Mouse (Mus musculus) megakaryocyte, embryonic 14.5 days (primary cell): ENCODE results near the gene Elfn1. TPM values are rescaled to one million over a fixed set of nuclear protein-coding genes. Genes with fewer than 3 reads are reported as not detected.
"Not testable (repeated sequence)": the region's sequence is repeated elsewhere in the genome, so short reads cannot be mapped to it uniquely, and the experiment has no call there.

ENCODE experiments used
- H3K27me3 ChIP-seq: replicated peaks from 2 replicates; pipeline ENCODE3; 2012; ENCODE audit warnings: inconsistent platforms
- H3K36me3 ChIP-seq: replicated peaks from 2 replicates; pipeline ENCODE3; 2012; ENCODE audit warnings: low read length, inconsistent platforms, mixed read lengths
- H3K4me1 ChIP-seq: 2 replicates; pipeline ENCODE4 v1.6.1; 2012; ENCODE audit warnings: inconsistent platforms
- H3K4me3 ChIP-seq: replicated peaks from 2 replicates; pipeline ENCODE3; 2012; ENCODE audit warnings: moderate library complexity, mild to moderate bottlenecking, inconsistent platforms
- H3K9me3 ChIP-seq: 2 replicates; pipeline ENCODE4 v1.6.1; 2012; ENCODE audit warnings: inconsistent platforms
- FLI1 ChIP-seq: IDR thresholded peaks from 2 replicates; pipeline ENCODE4 v1.6.1; 2012; ENCODE audit warnings: low read length, inconsistent platforms, mixed read lengths
- GATA1 ChIP-seq: IDR thresholded peaks from 3 replicates; pipeline ENCODE4 v1.6.1; 2012; ENCODE audit warnings: mixed read lengths, low read length, inconsistent platforms, borderline replicate concordance
- polyA plus RNA-seq: library from polyadenylated mRNA; stranded (reverse); fragments of >175 nt; gene quantifications from 2 replicates; pipeline ENCODE4 v1.2.3, GENCODE M21; 2012; ENCODE audit warnings: low replicate concordance; ENCODE audit not compliant: insufficient read depth

The Elfn1 gene
- polyA plus RNA-seq, 1 experiment: 0.11 TPM

DNA sequence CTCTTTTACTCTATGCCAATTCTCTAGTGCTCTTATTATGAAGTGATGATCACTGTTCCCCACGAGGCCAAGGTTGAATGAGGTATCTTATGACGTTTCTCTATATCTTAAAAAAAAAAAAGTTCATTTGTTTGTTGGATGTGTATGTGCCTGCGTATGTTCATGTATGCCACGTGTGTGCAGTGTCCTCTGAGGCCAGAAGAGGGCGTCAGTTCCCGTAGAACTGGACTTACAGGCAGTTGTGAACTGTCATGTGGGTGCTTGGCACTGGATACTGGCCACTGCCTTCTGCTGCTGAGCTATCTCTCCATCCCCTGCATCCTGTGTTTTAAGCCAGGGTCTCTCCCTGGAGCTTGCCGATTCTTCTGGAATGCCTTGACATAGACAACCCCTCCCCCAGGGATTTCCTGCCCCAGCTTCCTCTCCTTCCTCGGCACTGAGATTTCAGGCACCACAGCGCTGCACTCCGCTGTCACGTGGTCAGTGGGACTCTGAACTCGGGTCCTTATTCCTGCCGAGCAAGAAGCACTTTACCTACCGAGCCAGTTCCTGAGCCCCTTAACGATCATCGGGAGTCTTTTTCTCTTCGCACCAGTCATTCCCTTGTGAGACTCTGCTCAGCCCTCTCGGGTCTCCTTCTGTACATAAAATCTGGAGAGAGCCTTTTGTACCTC, 77.5 kb downstream of the Elfn1 start:
- Histone ChIP-seq H3K4me1 (no peaks in the 10 kb centered on the region), H3K9me3 (peaks cover 16% of the 10 kb centered on the region), H3K4me3 (peak overlapping the region; percentile 50), H3K27me3 (peaks cover 40% of the 10 kb centered on the region), H3K36me3 (no peaks in the 10 kb centered on the region)
- TF ChIP-seq FLI1: no peak
- TF ChIP-seq GATA1: no peak

DNA sequence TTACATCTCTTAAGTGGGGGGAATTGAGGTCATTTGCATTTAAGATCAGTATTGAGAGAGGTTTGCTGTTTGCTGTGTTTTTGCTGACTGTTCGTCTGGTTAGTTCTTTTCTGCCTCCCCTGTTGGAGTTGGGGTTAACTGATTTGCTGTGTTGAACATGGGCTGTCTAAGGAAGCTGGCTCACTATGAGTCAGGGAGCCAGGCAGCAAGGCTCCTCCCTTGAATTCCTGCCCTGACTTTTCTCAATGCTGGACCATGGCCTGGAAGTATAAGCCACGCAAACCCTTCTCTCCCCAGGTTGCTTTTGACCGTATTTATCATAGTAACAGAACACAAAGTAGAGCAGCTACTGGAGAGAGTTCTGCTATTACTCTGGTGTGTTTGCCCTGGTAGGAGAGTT, 83.8 kb downstream of the Elfn1 start:
- Histone ChIP-seq H3K9me3 (peaks cover 17% of the 10 kb centered on the region), H3K4me1 (peaks cover 5% of the 10 kb centered on the region; the same call in 1 of the 2 replicates), H3K4me3 (no peak overlapping the region), H3K27me3 (peaks cover 25% of the 10 kb centered on the region), H3K36me3 (no peaks in the 10 kb centered on the region)
- no peak for TF ChIP-seq FLI1
- no peak for TF ChIP-seq GATA1

DNA sequence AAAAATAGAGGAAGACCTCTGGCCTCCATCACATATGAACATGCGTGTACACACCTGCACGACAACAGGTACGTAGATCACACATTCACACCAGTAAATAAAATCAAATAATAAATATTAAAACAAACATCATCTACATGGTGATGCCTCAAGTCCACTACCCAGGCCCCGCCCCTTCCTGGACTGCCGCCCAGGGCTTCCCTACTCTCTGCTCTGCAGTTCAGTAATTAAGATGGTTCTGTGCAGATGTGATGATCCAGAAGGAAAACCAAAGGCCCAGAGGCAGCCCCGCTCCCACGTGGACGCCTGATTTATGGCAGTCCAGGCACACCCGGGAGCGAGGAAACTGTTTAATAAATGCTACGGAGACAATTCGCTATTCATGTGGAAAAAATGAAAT, 90.6 kb downstream of the Elfn1 start:
- H3K4me3 ChIP-seq, H3K9me3 ChIP-seq, H3K36me3 ChIP-seq, H3K4me1 ChIP-seq: not testable (repeated sequence)
- H3K27me3 ChIP-seq: peaks cover 15% of the 10 kb centered on the region

DNA sequence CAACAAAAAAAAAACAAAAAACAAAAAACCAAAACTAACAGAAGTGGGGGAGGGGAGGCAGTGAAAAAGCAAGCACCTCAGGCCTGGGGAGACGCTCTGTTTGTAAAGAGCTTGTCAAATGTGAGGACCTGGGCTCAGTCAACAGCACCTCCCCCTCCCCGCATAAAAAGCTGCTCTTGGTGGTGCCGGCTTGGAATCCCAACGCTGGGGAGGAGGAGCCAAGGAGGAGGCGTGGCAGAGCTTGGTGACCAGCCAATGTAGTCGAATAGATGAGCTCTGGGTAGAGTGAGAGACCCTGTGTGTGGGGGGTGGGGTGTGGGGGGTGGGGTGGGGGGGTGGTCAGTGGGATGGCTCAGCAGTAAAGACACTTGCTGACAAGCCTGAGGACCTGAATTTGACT, 91.2 kb downstream of the Elfn1 start:
- Histone ChIP-seq H3K36me3 (no peaks in the 10 kb centered on the region), H3K27me3 (peaks cover 9% of the 10 kb centered on the region), H3K4me3 (no peak overlapping the region), H3K4me1 (no peaks in the 10 kb centered on the region), H3K9me3 (no peaks in the 10 kb centered on the region; the same call in 1 of the 2 replicates)
- TF ChIP-seq GATA1 (no peak), FLI1 (no peak)

DNA sequence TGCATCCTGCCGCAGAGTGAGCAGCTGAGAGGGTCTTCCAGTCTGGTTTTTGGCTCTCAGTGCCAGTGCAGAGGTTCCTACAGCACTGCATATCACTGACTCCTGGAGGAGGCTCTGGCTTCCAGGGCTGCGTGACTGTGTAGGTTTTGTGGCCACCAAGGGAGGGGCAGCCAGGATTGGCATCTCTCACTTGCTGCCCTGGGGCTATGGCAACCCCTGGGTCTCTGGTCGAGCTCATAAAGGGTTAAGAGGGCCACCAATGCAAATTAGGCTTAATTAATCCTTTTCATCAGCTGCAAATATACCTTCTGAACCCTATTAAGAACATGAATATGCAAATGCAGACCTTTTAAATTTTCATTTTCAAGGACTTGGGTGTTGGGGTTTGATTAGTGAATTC, 94.8 kb downstream of the Elfn1 start:
- H3K4me3 ChIP-seq: no peak overlapping the region
- no peak for TF ChIP-seq GATA1
- no peak for TF ChIP-seq FLI1
- peaks cover 1% of the 10 kb centered on the region for H3K36me3 ChIP-seq
- H3K27me3 ChIP-seq: peaks cover 2% of the 10 kb centered on the region
- H3K9me3 ChIP-seq: no peaks in the 10 kb centered on the region
- no peaks in the 10 kb centered on the region for H3K4me1 ChIP-seq

DNA sequence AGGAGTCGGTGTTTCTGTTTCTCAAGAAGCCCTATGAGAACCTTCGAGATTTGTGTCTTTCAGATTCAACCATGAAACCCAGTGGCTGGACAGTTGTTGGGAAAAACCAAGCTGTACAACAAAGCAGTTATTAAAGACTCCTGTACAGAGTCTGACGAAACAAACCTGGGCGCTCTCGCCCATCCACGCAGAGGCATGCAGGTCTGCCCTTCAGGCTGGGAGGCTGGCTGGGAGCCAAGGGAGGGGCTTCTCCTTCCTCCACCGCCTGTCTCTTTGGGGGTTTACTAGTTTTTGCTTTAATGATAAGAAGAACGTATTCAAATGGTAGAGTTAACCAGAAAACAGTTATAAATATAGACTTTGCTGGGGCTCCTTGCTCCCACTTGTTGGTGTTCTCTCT, 99.1 kb downstream of the Elfn1 start:
- H3K4me1 ChIP-seq: no peaks in the 10 kb centered on the region; the same call in 1 of the 2 replicates
- no peak for TF ChIP-seq FLI1
- no peak for TF ChIP-seq GATA1
- peaks cover 17% of the 10 kb centered on the region for H3K36me3 ChIP-seq
- H3K27me3 ChIP-seq: peaks cover 2% of the 10 kb centered on the region
- H3K4me3 ChIP-seq: no peak overlapping the region
- no peaks in the 10 kb centered on the region for H3K9me3 ChIP-seq

DNA sequence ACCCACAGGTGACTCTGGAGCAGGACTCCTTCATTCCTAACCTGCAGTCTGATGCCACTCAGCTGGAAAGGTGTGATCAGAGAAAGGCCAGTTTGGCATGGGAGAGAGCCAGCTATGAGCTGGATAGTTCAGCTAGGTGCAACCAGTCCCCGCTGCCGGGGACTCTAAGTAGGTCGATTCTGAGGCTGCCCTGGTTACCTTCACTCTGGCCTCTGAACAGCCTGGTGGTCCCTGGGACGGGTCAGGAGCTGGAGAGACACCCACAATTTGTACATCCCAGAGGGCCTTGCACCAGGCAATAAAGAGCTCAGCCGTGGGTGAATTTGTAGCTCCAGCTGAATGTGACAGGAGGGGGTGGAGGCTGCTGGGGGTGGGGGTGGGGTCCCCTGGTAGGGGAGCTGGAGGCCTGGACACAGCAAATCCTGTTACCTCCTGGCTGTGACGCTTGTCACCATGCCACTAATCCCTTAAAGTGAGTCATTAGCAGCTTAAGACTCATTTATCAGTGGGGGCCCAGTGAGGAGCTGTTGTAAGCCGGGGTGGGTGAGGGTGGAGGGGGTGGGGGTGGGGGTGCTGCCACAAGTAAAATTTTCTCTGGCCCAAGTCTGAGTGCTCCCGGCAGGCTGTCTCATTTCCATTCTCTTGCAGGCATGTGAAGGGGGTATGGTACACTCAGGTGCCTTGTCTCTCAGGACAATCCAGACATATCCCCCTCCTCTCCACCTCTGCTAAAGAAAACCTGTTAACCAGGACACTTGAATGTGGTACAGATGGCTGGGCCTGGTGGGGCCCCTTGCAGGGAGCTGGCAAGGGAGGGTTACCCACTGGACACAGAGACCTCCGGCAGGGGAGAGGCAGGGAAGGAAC, 100.1 kb downstream of the Elfn1 start:
- peaks cover under 1% of the 10 kb centered on the region; the same call in 1 of the 2 replicates for H3K4me1 ChIP-seq
- H3K4me3 ChIP-seq: no peak overlapping the region
- H3K9me3 ChIP-seq: no peaks in the 10 kb centered on the region
- no peak for TF ChIP-seq GATA1
- TF ChIP-seq FLI1: no peak
- peaks cover 3% of the 10 kb centered on the region for H3K27me3 ChIP-seq
- peaks cover 17% of the 10 kb centered on the region for H3K36me3 ChIP-seq

DNA sequence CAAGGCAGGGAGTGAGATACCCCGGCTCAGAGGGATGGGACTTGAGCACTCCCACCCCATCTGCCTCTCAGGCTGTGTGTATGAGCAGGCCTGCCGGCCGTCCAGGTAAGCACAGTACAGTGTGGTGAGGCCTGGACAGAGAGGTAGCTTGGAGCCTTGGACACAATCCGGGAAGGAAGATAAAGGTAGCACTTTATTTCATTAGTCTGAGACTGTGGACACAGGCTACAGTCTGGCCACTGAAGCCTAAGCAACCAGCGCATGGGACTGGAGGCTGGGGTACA, 100.7 kb downstream of the Elfn1 start:
- Histone ChIP-seq H3K27me3 (peaks cover 3% of the 10 kb centered on the region), H3K4me3 (no peak overlapping the region), H3K36me3 (peaks cover 17% of the 10 kb centered on the region), H3K4me1 (peaks cover 6% of the 10 kb centered on the region; the same call in 1 of the 2 replicates), H3K9me3 (no peaks in the 10 kb centered on the region)
- TF ChIP-seq GATA1 (no peak), FLI1 (no peak)

DNA sequence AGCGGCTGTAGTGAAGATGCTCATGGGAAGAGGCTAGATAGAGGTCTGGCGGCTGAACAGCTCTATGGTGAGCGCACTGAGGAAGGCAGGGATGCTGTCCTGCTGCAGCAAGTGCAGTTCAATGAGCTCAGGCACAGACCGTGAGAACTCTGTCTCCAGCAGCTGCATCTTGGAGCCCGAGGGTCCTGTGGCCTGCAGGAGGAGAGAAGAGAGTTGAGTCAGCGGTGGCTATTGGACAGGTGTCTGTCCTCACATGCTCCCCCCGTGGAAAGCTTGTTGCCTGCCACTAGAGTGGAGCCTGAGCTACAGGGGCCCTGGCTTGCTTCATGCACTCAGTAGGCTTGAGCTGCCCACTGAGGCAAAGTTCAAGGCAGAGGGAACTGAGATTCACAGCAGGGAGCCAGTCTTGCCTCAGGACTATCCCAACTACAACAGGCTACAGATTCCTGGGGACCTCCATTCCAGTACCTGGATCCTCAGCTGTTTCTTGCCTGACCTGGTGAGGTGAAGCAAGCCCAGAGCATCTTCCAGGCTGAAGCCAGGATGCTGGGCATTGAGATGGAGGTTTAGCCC, 101.4 kb downstream of the Elfn1 start:
- H3K4me3 ChIP-seq: no peak overlapping the region
- no peaks in the 10 kb centered on the region for H3K9me3 ChIP-seq
- peaks cover 3% of the 10 kb centered on the region for H3K27me3 ChIP-seq
- H3K36me3 ChIP-seq: peaks cover 17% of the 10 kb centered on the region
- no peak for TF ChIP-seq GATA1
- no peak for TF ChIP-seq FLI1
- H3K4me1 ChIP-seq: peaks cover 6% of the 10 kb centered on the region; the same call in 1 of the 2 replicates

DNA sequence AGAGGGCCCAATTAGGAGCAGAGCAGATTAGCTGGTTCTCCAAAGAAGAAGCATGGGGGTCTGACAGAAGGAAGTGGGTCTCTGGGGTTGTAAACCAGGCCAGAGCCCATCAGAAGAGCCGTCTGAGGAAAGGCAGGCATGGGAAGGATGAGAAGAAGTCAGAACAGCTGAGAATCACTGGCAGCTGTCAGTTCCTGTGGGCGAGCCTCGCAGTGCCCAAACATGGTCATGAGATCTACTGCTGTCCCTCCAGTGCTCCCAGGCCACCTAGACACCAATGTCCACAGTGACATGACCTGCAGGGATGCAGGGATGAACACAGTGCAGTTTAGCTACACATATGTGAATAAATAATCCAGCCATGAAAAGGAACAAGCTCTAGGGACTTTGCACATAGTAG, 102.7 kb downstream of the Elfn1 start:
- TF ChIP-seq GATA1 (no peak), FLI1 (no peak)

More for the DNA sequence above, 102.7 kb downstream of the Elfn1 start:
- H3K36me3 ChIP-seq: peaks cover 17% of the 10 kb centered on the region
- H3K4me3 ChIP-seq: no peak overlapping the region
- peaks cover 6% of the 10 kb centered on the region; the same call in 1 of the 2 replicates for H3K4me1 ChIP-seq
- H3K9me3 ChIP-seq: no peaks in the 10 kb centered on the region
- peaks cover 3% of the 10 kb centered on the region for H3K27me3 ChIP-seq
